Mouse (Mus musculus): ENCODE results near the gene Aire. TPM values are rescaled to one million over a fixed set of nuclear protein-coding genes. Genes with fewer than 3 reads are reported as not detected.

Gene Aire
- 0.62 TPM for polyA plus RNA-seq (2017; shearing (Covaris generic))

DNA sequence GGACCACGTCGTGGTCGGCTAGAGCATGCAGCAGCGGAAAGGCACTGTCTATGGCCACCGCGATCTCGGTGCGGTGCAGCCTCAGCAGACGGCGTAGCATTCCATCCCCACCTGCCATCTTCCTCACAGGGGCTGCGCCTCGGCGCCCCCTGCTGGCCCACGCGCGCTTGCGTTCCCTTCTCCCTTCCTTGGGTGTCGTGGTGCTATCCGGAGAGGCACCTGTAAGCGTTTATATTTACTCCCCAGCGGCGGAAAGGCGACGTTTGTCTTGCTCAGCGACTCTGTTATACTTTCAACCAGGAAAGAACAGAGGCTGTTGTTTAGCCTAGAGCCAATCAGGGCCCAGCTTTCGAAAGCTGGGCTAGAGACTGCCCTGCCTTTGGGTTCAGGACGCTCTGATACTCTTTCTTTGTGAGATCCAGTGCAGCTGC is at the start of gene Aire:
Gene Aire, minus strand, starts transcription at position 205 of the 431 bp plus-strand sequence.

DNA sequence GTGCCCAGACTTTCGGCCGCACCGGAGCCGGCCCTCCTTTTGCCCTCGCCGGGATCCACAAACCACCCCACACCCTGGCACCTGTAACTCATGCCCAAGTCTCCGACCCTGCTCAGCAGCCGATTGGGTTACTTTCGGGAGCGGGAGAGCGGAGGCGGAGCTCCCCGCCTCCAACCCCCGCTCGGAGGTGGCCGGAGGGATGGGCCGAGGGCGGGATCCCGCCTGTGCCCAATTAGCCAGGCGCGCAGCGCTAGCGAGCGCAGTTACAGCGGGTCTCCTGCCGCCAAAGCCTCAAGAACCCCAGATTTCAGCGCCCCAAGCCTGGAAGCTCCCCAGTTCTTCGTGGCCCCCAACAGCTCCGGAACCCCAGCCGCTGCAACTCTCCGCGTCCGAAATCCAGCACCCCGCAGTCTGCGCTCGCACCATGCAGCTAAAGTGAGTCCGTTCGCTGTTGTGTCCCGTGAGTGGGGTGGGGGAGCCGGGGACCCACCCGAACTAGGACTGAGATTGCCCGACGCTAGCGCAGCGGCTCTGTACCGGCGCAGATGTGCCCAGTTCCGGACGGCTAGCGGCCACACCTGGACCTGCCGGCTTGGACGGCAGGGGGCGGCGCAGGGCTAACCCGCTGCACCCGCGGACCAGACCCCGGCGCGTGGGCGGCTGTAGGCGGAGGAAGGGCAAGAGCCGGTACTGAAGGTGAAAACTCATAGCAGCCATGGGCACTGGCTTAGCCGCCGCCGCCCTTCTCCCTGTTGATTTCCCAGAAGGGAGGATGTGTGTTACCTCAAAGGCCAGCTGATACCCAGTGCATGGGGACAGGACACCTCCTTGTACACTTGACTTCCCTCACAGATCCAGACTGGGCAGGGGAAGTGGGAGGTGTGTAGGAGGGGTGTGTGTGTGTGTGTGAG is 25.9 kb upstream of the Aire start, which contains the start of gene Icosl:
Gene Icosl, plus strand, starts transcription at position 202 of the 911 bp plus-strand sequence.

DNA sequence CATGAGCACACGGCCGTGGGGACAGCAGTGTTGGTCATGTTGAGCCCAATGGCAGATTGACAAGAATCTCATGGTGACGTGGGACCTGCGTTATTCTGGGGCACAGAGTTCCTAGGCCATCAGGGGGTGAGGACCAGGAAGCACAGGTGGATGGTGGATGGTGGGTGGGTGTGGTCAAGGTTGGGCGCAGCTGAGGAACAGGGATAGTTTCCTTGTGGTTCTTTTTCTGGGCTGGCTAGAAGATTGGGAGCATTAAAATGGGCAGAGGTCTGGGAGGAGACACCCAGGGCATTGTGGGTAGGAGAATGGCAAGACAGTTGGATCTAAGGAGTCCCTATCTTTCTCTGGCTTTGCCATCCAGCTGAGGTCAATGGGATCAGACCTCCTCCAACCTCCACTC is 1.8 kb downstream of the Aire start, which contains the start of gene Dnmt3l:
Gene Dnmt3l, plus strand, starts transcription at position 301 of the 400 bp plus-strand sequence.

DNA sequence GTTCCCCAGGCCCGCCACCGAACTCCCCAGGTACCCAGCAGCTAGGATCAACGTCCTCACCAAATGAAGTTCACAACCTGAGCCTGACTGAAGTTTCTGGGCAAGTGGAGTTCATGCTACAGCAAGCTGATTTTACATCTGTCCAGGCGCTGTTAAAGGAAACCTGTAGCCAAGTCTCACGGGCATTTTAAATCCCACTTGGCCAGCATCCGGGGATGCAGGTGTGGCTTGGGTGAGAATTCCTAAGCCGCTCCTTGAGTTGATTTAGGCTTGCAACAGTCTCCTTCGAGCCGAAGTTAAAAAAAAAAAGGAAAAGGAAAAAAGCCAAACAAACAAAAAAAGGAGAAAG is 33.5 kb downstream of the Aire start, which contains the start of gene Pfkl:
Gene Pfkl, minus strand, starts transcription at position 139 of the 349 bp plus-strand sequence.

Other genes starting within 250 kb of the Aire start
- not detected for gene Gm9639, start 248.5 kb downstream of the Aire start, polyA plus RNA-seq (2017; shearing (Covaris generic))
- not detected for gene Gm19668, start 244.5 kb downstream of the Aire start, polyA plus RNA-seq (2017; shearing (Covaris generic))
- gene Gm9507, start 231.8 kb downstream of the Aire start, polyA plus RNA-seq (2017; shearing (Covaris generic)): not detected
- not detected for gene Gm2696, start 228.9 kb downstream of the Aire start, polyA plus RNA-seq (2017; shearing (Covaris generic))
- gene Krtap10-4, start 216.5 kb downstream of the Aire start, polyA plus RNA-seq (2017; shearing (Covaris generic)): not detected
- not detected for gene Krtap10-10, start 207.7 kb downstream of the Aire start, polyA plus RNA-seq (2017; shearing (Covaris generic))
- gene Gm36176, start 196.8 kb downstream of the Aire start, polyA plus RNA-seq (2017; shearing (Covaris generic)): not detected
- gene Gm10318, start 190.8 kb downstream of the Aire start, polyA plus RNA-seq (2017; shearing (Covaris generic)): not detected
- not detected for gene Gm3285, start 181.6 kb downstream of the Aire start, polyA plus RNA-seq (2017; shearing (Covaris generic))
- not detected for gene Lrrc3, start 141.1 kb downstream of the Aire start, polyA plus RNA-seq (2017; shearing (Covaris generic))
- 0.71 TPM for gene Trpm2, start 73.0 kb downstream of the Aire start, polyA plus RNA-seq (2017; shearing (Covaris generic))
- gene 1810043G02Rik, start 65.1 kb downstream of the Aire start, polyA plus RNA-seq (2017; shearing (Covaris generic)): 11.9 TPM
- gene Pfkl, start 33.5 kb downstream of the Aire start, polyA plus RNA-seq (2017; shearing (Covaris generic)): 111 TPM
- not detected for gene Dnmt3l, start 1.7 kb downstream of the Aire start, polyA plus RNA-seq (2017; shearing (Covaris generic))
- gene Icosl, start 25.7 kb upstream of the Aire start, polyA plus RNA-seq (2017; shearing (Covaris generic)): 13.2 TPM
- 68.1 TPM for gene D10Jhu81e, start 126.2 kb upstream of the Aire start, polyA plus RNA-seq (2017; shearing (Covaris generic))
- 37.1 TPM for gene Pwp2, start 141.5 kb upstream of the Aire start, polyA plus RNA-seq (2017; shearing (Covaris generic))
- 3.8 TPM for gene Trappc10, start 201.0 kb upstream of the Aire start, polyA plus RNA-seq (2017; shearing (Covaris generic))

Data from inflammation-experienced regulatory T-cells, adult 16 weeks (primary cell).